Mouse (Mus musculus) right cerebral cortex, postnatal 36 days (tissue): ENCODE data around the gene 9130213A22Rik.

Experiments used
- DNase-seq, 2 experiments: peaks; one replicate each; pipeline ENCODE4 v3.0.0; 2022; ENCODE audit warnings: low spot score in 2 of 2, mixed read lengths in 1 of 2

9130213A22Rik gene

DNA sequence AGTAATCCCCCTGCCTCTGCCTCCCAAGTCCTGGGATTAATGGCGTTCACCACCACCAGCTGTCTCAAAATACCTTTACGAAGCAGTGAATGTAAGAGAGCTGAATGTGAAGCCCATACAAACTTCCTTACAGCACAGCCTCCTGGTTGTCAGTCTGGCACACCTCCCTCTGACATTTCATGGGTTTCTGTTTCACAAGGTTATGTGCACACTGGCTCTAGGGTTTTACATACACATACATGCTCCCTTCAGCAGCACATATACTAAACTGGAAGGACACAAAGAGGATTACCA lies 47.7 kb downstream of the 9130213A22Rik start:
- no peak for DNase-seq

DNA sequence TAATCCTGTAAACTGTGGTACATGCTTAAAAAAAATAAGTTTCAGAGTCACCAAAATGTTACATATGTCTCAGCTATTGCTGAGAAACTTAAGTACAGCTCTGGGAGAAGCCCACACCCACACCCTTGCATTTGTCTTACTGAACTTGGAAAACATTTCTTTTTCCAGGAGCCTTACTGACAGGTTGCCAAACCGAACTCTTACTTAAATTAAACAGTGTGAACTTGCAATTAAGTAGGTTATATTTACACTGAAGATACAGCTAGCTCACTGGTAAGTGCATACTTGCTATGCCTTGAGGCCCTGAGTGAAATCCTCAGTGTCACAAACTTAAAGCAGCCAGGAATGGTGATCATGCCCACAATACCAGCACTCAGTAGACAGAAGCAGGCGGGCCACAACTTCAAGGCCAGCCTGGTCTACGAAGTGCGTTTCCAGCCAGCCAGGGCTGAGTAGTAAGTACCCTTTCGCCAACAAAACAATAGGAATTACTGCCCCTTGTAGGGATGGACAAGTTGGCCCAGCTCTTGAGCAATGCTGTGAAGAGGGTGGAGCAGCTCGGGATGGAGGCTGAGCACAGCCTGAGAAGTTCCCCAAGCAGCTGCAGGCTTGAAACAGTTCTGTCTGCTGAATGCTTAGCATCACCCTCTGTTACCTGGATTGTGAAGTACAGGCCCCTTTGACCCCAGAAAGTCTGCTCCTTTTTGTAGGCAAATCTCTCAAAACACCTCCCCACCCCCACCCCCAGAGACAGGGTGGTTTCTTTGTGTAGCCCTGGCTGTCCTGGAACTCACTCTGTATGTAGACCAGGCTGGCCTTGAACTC lies 48.2 kb downstream of the 9130213A22Rik start:
- DNase-seq = no peak

DNA sequence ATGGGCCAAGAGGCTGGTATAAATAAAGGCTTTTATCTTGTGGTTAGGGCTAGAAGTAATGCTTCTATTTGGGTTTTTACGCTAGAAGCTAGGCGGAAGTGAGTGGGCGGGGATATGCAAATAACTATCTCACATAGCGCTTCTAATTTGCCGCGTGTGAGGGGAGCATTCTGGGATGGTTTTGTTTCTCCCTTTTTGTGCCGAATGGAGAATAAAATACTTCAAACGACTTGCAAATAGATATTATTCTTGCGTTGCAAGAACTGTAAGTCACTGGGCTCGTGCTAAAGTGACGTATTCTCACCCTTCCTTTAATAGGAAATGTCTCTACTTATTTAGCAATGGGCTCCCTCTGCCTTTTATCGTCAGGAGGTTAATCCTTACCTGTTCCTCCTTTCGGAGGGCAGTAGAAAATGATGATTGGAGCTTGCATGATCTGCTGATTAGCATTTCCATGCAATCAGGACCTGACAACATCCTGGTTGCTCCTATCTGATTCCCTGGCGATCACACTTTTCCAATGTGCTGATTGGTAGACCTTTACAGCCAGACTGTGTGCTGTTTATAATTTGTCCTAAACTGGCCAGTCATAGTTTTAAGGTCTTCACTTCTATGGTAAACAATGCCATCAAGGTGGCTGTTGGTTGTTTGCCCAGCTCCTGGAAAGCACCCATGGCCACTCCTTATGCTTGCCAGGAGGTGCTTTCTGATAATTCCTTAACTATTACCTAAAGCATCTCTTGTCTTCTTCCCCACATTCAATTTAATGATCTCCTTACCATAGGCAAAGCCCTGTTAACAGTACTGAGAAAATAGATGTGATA lies 49.1 kb downstream of the 9130213A22Rik start:
- DNase-seq = peak; percentile 82 to 85

DNA sequence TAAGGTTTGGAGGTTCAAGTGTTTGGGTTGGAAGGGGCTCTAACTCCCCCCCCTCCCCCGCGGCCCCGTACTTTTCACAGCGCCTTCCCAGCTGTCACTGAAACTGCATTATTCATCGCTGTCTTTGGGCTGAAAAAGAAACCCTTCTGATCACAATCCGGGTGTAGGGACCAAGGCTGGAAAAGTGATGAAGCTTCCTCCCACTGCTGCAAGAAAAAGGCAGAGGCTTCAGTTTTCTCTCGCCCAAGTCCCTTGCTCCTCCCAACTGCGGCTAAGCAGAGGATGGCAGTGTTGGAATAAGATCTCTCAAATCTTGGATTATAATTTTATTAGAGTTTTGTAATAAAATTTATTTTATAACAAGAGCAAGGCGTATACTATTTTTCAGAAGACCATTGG lies 49.7 kb downstream of the 9130213A22Rik start:
- DNase-seq = no peak

DNA sequence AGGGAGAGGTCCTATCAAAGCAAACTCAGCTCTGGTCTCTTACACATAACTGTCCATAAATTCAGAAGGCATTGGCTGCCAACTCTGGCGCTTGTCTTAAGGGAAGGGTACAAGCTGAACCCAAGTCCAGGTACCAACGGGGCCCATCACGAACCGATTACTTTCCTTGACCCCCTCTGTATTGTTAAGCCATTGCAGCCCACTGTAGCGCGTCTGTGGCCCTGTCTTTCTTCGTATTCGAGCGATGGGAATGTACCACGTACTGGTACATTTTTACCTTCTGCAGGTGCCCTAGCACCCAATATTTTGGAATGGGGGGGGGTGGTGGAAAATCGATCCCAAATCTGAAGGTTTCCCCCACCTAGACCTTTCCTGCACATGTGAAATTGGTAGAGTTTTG lies 50.2 kb downstream of the 9130213A22Rik start:
- no peak for DNase-seq

DNA sequence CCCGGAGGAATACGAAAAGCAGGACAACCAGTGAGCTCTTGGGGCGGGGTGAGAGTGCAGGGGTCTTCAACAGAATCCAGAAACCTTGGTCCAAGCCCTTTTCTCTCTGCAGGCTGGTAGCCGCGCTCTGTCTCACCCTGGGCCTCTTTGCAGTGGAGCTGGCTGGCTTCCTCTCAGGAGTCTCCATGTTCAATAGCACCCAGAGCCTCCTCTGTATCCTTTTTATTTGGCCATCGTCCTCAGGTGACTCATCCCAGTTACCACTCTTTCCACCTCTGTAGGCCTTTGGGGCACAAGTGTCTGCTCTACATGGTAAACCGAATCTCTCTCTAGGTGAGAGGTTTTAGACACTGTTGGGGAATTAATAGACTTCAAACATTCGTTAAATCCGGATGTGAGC lies 51.1 kb downstream of the 9130213A22Rik start:
- DNase-seq = no peak

DNA sequence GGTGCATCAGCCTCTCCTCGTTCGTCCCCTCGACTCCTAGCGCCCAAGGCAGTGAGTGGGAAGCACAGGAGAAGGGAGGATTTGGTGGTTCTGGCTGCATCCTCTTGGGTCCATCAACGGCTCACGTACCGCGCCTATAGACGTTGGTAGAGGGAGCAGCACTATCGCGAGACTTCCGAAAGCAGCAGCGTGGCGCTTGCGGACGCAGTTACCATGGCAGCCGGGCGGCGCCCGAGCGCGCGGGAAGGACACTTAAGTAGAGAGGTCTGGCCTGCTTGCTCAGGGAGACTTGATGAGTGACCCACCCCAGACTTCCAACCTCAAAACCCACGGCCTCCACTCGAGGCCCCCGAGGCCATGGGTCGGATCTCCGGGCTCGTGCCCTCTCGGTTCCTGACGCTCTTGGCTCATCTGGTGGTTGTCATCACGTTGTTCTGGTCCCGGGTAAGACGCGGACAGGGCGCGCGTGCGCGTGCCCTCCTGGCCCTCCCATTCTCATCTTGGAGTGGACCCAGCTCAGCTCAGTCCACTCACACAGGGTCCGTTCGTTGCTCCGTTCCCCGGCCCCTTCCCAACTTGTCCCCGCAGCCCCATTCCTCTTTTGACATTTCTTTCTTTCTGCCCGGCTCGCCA lies 51.7 kb downstream of the 9130213A22Rik start, which contains the start of gene Tmem107:
Gene Tmem107 (plus strand): TSS at position 217 of the 633 bp plus-strand sequence.
- peak; percentile 92 to 93 for DNase-seq

DNA sequence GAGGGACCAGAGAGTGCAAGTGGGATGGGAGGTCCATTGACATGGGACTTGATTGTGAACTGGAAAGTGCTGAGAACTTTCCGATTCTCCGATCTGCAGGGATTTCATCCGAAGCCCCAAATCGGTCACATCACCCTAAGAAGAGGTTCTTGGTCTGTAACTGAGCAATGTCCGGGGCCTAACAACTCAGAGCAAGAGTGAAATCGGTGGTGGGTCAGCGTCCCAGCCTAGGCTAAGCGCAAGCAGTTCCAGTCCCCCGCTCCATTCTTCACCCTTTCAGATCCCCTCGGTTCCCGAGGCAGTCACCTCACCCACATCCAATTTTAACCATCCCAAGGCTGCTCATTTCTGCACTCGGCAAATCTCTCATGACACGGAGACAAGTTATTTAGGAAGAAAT lies 52.3 kb downstream of the 9130213A22Rik start:
- no peak for DNase-seq
